Mouse (Mus musculus): ENCODE data around the gene Adgrd1. TPM values are rescaled to one million over a fixed set of nuclear protein-coding genes. Genes with fewer than 3 reads are reported as not detected.

The Adgrd1 gene
- total and polyA plus RNA-seq, 3 experiments: 0.27 to 0.56 TPM; not detected in 1

GRCm38 (mm10) chr5:129155902-129156311 lies 59.4 kb downstream of the Adgrd1 start:
- Histone ChIP-seq H3K27me3 (ENCODE audit: control insufficient read depth in 1 of 2, insufficient read depth in 2 of 2, low read length in 2 of 2) (no peaks in the 10 kb centered on the region), H3K9ac (ENCODE audit: control insufficient read depth, low read depth, low read length, poor library complexity, severe bottlenecking) (no peak overlapping the region), H3K4me3 (ENCODE audit: control insufficient read depth in 1 of 2, insufficient read depth in 1 of 2, low read depth in 2 of 2, low read length in 2 of 2) (no peak overlapping the region), H3K79me2 (ENCODE audit: control insufficient read depth, insufficient read depth, low read length, poor library complexity) (no peaks in the 10 kb centered on the region), H3K9me3 (replicated peaks; ENCODE audit: insufficient read depth, low read length) (no peaks in the 10 kb centered on the region), H3K27ac (ENCODE audit: control insufficient read depth, low read depth, low read length) (no peak overlapping the region), H3K36me3 (ENCODE audit: control insufficient read depth in 1 of 2, insufficient read depth in 2 of 2, low read length in 2 of 2) (no peaks in the 10 kb centered on the region), H3K4me1 (ENCODE audit: control insufficient read depth in 1 of 2, insufficient read depth in 2 of 2, low read length in 2 of 2) (no peaks in the 10 kb centered on the region)
- TF ChIP-seq TAL1 (IDR thresholded peaks at IDR 0.05; ENCODE audit: low read length) (no peak), SIN3A (IDR thresholded peaks at IDR 0.05; ENCODE audit: low read length) (no peak)
- no peak for DNase-seq (ENCODE audit: low read depth, low spot score)

- peak; percentile 6 for DNase-seq (ENCODE audit: low read depth, low spot score)
- no peak overlapping the region for H3K9ac ChIP-seq (ENCODE audit: control insufficient read depth, low read depth, low read length, poor library complexity, severe bottlenecking)
- TF ChIP-seq ZC3H11A (IDR thresholded peaks at IDR 0.05; ENCODE audit: low read depth, low read length) (peak; percentile 22; the same call in 1 of the 2 replicates), ZKSCAN1 (IDR thresholded peaks at IDR 0.05; ENCODE audit: low read depth, low read length) (no peak), CHD1 (IDR thresholded peaks at IDR 0.05; ENCODE audit: low read depth, low read length) (no peak), E2F4 (IDR thresholded peaks at IDR 0.05; ENCODE audit: borderline replicate concordance, low read depth, low read length) (no peak), TAL1 (IDR thresholded peaks at IDR 0.05; ENCODE audit: low read length) (no peak), CTCF (IDR thresholded peaks at IDR 0.05 in 2 of 3, conservative IDR thresholded peaks at IDR 0.05 in 1 of 3; ENCODE audit: control insufficient read depth in 1 of 3, insufficient read depth in 1 of 3, low read depth in 2 of 3, low read length in 3 of 3, poor library complexity in 1 of 3, severe bottlenecking in 1 of 3) (peak; percentile 30 to 46 (median 35); a peak in 5 of 6 replicates), SMC3 (IDR thresholded peaks at IDR 0.05; ENCODE audit: low read depth, low read length) (peak; percentile 41), ZNF384 (IDR thresholded peaks at IDR 0.05; ENCODE audit: low read depth, low read length) (no peak), GABPA (IDR thresholded peaks at IDR 0.05; ENCODE audit: low read depth, low read length) (no peak), RAD21 (IDR thresholded peaks at IDR 0.05; ENCODE audit: low read depth, low read length) (peak; percentile 7)
- H3K9me3 ChIP-seq (replicated peaks; ENCODE audit: insufficient read depth, low read length): no peaks in the 10 kb centered on the region
- H3K4me3 ChIP-seq (ENCODE audit: control insufficient read depth in 1 of 2, insufficient read depth in 1 of 2, low read depth in 2 of 2, low read length in 2 of 2): no peak overlapping the region
- H3K36me3 ChIP-seq (ENCODE audit: control insufficient read depth in 1 of 2, insufficient read depth in 2 of 2, low read length in 2 of 2): no peaks in the 10 kb centered on the region
- no peaks in the 10 kb centered on the region for H3K27me3 ChIP-seq (ENCODE audit: control insufficient read depth in 1 of 2, insufficient read depth in 2 of 2, low read length in 2 of 2)
- no peak overlapping the region for H3K27ac ChIP-seq (ENCODE audit: control insufficient read depth, low read depth, low read length)
- no peaks in the 10 kb centered on the region for H3K4me1 ChIP-seq (ENCODE audit: control insufficient read depth in 1 of 2, insufficient read depth in 2 of 2, low read length in 2 of 2)
- no peaks in the 10 kb centered on the region for H3K79me2 ChIP-seq (ENCODE audit: control insufficient read depth, insufficient read depth, low read length, poor library complexity)
Observed at GRCm38 (mm10) chr5:129161372-129162051, 65.0 kb downstream of the Adgrd1 start.

GRCm38 (mm10) chr5:129163416-129163815 lies 66.9 kb downstream of the Adgrd1 start:
- Histone ChIP-seq H3K9me3 (replicated peaks; ENCODE audit: insufficient read depth, low read length) (no peaks in the 10 kb centered on the region), H3K4me3 (ENCODE audit: control insufficient read depth in 1 of 2, insufficient read depth in 1 of 2, low read depth in 2 of 2, low read length in 2 of 2) (no peak overlapping the region)
- TF ChIP-seq SIN3A (IDR thresholded peaks at IDR 0.05; ENCODE audit: low read length): no peak
- no peak for TF ChIP-seq KAT2A (conservative IDR thresholded peaks at IDR 0.05; ENCODE audit: low read depth, low read length)
- TF ChIP-seq GATA1 (IDR thresholded peaks at IDR 0.05; ENCODE audit: low read depth, low read length): no peak
- TF ChIP-seq SMC3 (IDR thresholded peaks at IDR 0.05; ENCODE audit: low read depth, low read length): no peak
- no peak for TF ChIP-seq BHLHE40 (IDR thresholded peaks at IDR 0.05; ENCODE audit: borderline replicate concordance, low read depth, low read length)
- no peak for TF ChIP-seq E2F4 (IDR thresholded peaks at IDR 0.05; ENCODE audit: borderline replicate concordance, low read depth, low read length)
- no peak for TF ChIP-seq CTCF (IDR thresholded peaks at IDR 0.05 in 2 of 3, conservative IDR thresholded peaks at IDR 0.05 in 1 of 3; ENCODE audit: control insufficient read depth in 1 of 3, insufficient read depth in 1 of 3, low read depth in 2 of 3, low read length in 3 of 3, poor library complexity in 1 of 3, severe bottlenecking in 1 of 3)
- TF ChIP-seq USF2 (IDR thresholded peaks at IDR 0.05; ENCODE audit: borderline replicate concordance in 1 of 2, insufficient read depth in 1 of 2, low read depth in 1 of 2, low read length in 2 of 2): no peak
- no peak for TF ChIP-seq ZMIZ1 (IDR thresholded peaks at IDR 0.05; ENCODE audit: low read depth, low read length)
- no peak for TF ChIP-seq MAZ (IDR thresholded peaks at IDR 0.05; ENCODE audit: low read depth, low read length)
- no peak for TF ChIP-seq GABPA (IDR thresholded peaks at IDR 0.05; ENCODE audit: low read depth, low read length)
- no peak for TF ChIP-seq TBP (IDR thresholded peaks at IDR 0.05; ENCODE audit: low read depth, low read length)
- TF ChIP-seq MXI1 (IDR thresholded peaks at IDR 0.05; ENCODE audit: low read depth, low read length): no peak

More at GRCm38 (mm10) chr5:129163416-129163815, 66.9 kb downstream of the Adgrd1 start:
- Histone ChIP-seq H3K9ac (ENCODE audit: control insufficient read depth, low read depth, low read length, poor library complexity, severe bottlenecking) (no peak overlapping the region), H3K27me3 (ENCODE audit: control insufficient read depth in 1 of 2, insufficient read depth in 2 of 2, low read length in 2 of 2) (no peaks in the 10 kb centered on the region), H3K4me1 (ENCODE audit: control insufficient read depth in 1 of 2, insufficient read depth in 2 of 2, low read length in 2 of 2) (no peaks in the 10 kb centered on the region), H3K27ac (ENCODE audit: control insufficient read depth, low read depth, low read length) (no peak overlapping the region), H3K36me3 (ENCODE audit: control insufficient read depth in 1 of 2, insufficient read depth in 2 of 2, low read length in 2 of 2) (no peaks in the 10 kb centered on the region), H3K79me2 (ENCODE audit: control insufficient read depth, insufficient read depth, low read length, poor library complexity) (no peaks in the 10 kb centered on the region)
- DNase-seq (ENCODE audit: low read depth, low spot score): no peak

All from MEL (cell line).